Mouse (Mus musculus): ENCODE measurements at regions not wholly inside any gene's neighbourhood (a gene's known extent, or its start where the extent isn't known, plus 50 kb on each side); places are given as distances from the start of the nearest gene placed in this dataset.

- DNase-seq (ENCODE audit: low spot score) = no peak
These were observed 228.4 kb upstream of the Cox7c start for GRCm38 (mm10) chr13:86274926-86275622.

GRCm38 (mm10) chr13:86238054-86238453 lies 191.3 kb upstream of the Cox7c start:
- DNase-seq (ENCODE audit: low spot score) = no peak

- peak; percentile 32 for DNase-seq (ENCODE audit: low spot score)
These were observed 158.9 kb upstream of the Cox7c start for GRCm38 (mm10) chr13:86205641-86206040.

GRCm38 (mm10) chr13:86180496-86180895 lies 133.8 kb upstream of the Cox7c start:
- no peak for DNase-seq (ENCODE audit: low spot score)

- peak; percentile 88 for DNase-seq (ENCODE audit: low spot score)
These were observed 100.6 kb upstream of the Cox7c start for GRCm38 (mm10) chr13:86147331-86147730.

- DNase-seq (ENCODE audit: low spot score) = no peak
These were observed 64.8 kb upstream of the Cox7c start for GRCm38 (mm10) chr13:86111372-86112094.

- no peak for DNase-seq (ENCODE audit: low spot score)
These were observed 55.5 kb upstream of the Cox7c start for GRCm38 (mm10) chr13:86102212-86102611.

GRCm38 (mm10) chr13:86097836-86098235 lies 51.1 kb upstream of the Cox7c start:
- no peak for DNase-seq (ENCODE audit: low spot score)

GRCm38 (mm10) chr13:86097291-86097690 lies 50.6 kb upstream of the Cox7c start:
- DNase-seq (ENCODE audit: low spot score) = no peak
